Mouse (Mus musculus) macrophage (primary cell): ENCODE results near the gene Slc2a2. TPM values are rescaled to one million over a fixed set of nuclear protein-coding genes. Genes with fewer than 3 reads are reported as not detected.

Source experiments
- H3K27ac ChIP-seq: fragments of 350-480 bp; formaldehyde crosslinking; 2 replicates; pipeline ENCODE4 v1.9.0; 2021
- H3K36me3 ChIP-seq: fragments of 350-480 bp; formaldehyde crosslinking; 2 replicates; pipeline ENCODE4 v1.9.0; 2021; ENCODE audit errors: inconsistent target
- H3K4me3 ChIP-seq: fragments of 350-480 bp; formaldehyde crosslinking; 2 replicates; pipeline ENCODE4 v1.9.0; 2021; ENCODE audit errors: inconsistent target
- H3K79me2 ChIP-seq: fragments of 350-480 bp; formaldehyde crosslinking; 2 replicates; pipeline ENCODE4 v1.9.0; 2021; ENCODE audit errors: inconsistent target
- WGBS: methylation state at CpG from one replicate; pipeline ENCODE4 v1.1.7; 2026; ENCODE audit warnings: inconsistent platforms; ENCODE audit not compliant: missing documents; 5-methylcytosine and 5-hydroxymethylcytosine counted together
- polyA plus RNA-seq: library from polyadenylated mRNA; stranded (reverse); fragments of 250-400 nt; gene quantifications from 3 replicates; pipeline ENCODE4 v1.2.4, GENCODE M21; 2018; ENCODE audit warnings: inconsistent platforms

Gene Slc2a2
- polyA plus RNA-seq, 1 experiment from 2014 or later: not detected

- H3K27ac ChIP-seq: no peak overlapping the region
- WGBS: 76% methylated on average over 7 of the region's 7 CpGs
- no peaks in the 10 kb centered on the region for H3K36me3 ChIP-seq
- no peak overlapping the region for H3K4me3 ChIP-seq
- no peaks in the 10 kb centered on the region for H3K79me2 ChIP-seq
These were observed 16.4 kb downstream of the Slc2a2 start for GRCm38 (mm10) chr3:28713913-28714698.

- 77% methylated on average over 2 of the region's 2 CpGs for WGBS
- Histone ChIP-seq H3K27ac (no peak overlapping the region), H3K36me3 (no peaks in the 10 kb centered on the region), H3K4me3 (no peak overlapping the region), H3K79me2 (no peaks in the 10 kb centered on the region)
These were observed 20.8 kb downstream of the Slc2a2 start for GRCm38 (mm10) chr3:28718521-28718920.

- Histone ChIP-seq H3K27ac (no peak overlapping the region), H3K79me2 (no peaks in the 10 kb centered on the region), H3K4me3 (no peak overlapping the region), H3K36me3 (no peaks in the 10 kb centered on the region)
- WGBS: 89% methylated on average over 5 of the region's 5 CpGs
These were observed 23.5 kb downstream of the Slc2a2 start for GRCm38 (mm10) chr3:28721218-28721617.

- H3K36me3 ChIP-seq: no peaks in the 10 kb centered on the region
- no peaks in the 10 kb centered on the region for H3K79me2 ChIP-seq
- H3K27ac ChIP-seq: no peak overlapping the region
- 67% methylated on average over 7 of the region's 7 CpGs for WGBS
- H3K4me3 ChIP-seq: no peak overlapping the region
These were observed 24.1 kb downstream of the Slc2a2 start for GRCm38 (mm10) chr3:28721838-28722237.

GRCm38 (mm10) chr3:28722531-28722930 lies 24.8 kb downstream of the Slc2a2 start:
- Histone ChIP-seq H3K4me3 (no peak overlapping the region), H3K27ac (no peak overlapping the region), H3K79me2 (no peaks in the 10 kb centered on the region), H3K36me3 (no peaks in the 10 kb centered on the region)

- Histone ChIP-seq H3K4me3 (no peak overlapping the region), H3K79me2 (no peaks in the 10 kb centered on the region), H3K27ac (no peak overlapping the region), H3K36me3 (no peaks in the 10 kb centered on the region)
- 61% methylated on average over 6 of the region's 6 CpGs for WGBS
These were observed 25.8 kb downstream of the Slc2a2 start for GRCm38 (mm10) chr3:28723534-28723933.

GRCm38 (mm10) chr3:28725203-28725602 lies 27.5 kb downstream of the Slc2a2 start:
- WGBS: 95% methylated on average over 8 of the region's 13 CpGs
- Histone ChIP-seq H3K4me3 (no peak overlapping the region), H3K79me2 (no peaks in the 10 kb centered on the region), H3K27ac (no peak overlapping the region), H3K36me3 (no peaks in the 10 kb centered on the region)

- Histone ChIP-seq H3K27ac (no peak overlapping the region), H3K36me3 (no peaks in the 10 kb centered on the region), H3K4me3 (no peak overlapping the region), H3K79me2 (no peaks in the 10 kb centered on the region)
- 86% methylated on average over 7 of the region's 7 CpGs for WGBS
These were observed 28.7 kb downstream of the Slc2a2 start for GRCm38 (mm10) chr3:28726356-28726755.

GRCm38 (mm10) chr3:28734712-28735111 lies 37.0 kb downstream of the Slc2a2 start:
- WGBS: 88% methylated on average over 2 of the region's 2 CpGs
- Histone ChIP-seq H3K27ac (no peak overlapping the region), H3K4me3 (no peak overlapping the region), H3K36me3 (no peaks in the 10 kb centered on the region), H3K79me2 (no peaks in the 10 kb centered on the region)

- H3K4me3 ChIP-seq: no peak overlapping the region
- H3K36me3 ChIP-seq: no peaks in the 10 kb centered on the region
- no peaks in the 10 kb centered on the region for H3K79me2 ChIP-seq
- no peak overlapping the region for H3K27ac ChIP-seq
- 82% methylated on average over 2 of the region's 2 CpGs for WGBS
These were observed 39.3 kb downstream of the Slc2a2 start for GRCm38 (mm10) chr3:28736981-28737380.

- Histone ChIP-seq H3K36me3 (no peaks in the 10 kb centered on the region), H3K4me3 (no peak overlapping the region), H3K27ac (no peak overlapping the region), H3K79me2 (no peaks in the 10 kb centered on the region)
- 81% methylated on average over 6 of the region's 6 CpGs for WGBS
These were observed 42.6 kb downstream of the Slc2a2 start for GRCm38 (mm10) chr3:28740353-28740752.

GRCm38 (mm10) chr3:28743251-28743650 lies 45.5 kb downstream of the Slc2a2 start:
- H3K36me3 ChIP-seq: no peaks in the 10 kb centered on the region
- no peak overlapping the region for H3K4me3 ChIP-seq
- 68% methylated on average over 7 of the region's 8 CpGs for WGBS

GRCm38 (mm10) chr3:28745835-28746483 lies 48.3 kb downstream of the Slc2a2 start:
- Histone ChIP-seq H3K4me3 (no peak overlapping the region), H3K79me2 (no peaks in the 10 kb centered on the region), H3K27ac (no peak overlapping the region), H3K36me3 (no peaks in the 10 kb centered on the region)
- WGBS: 37% methylated on average over 7 of the region's 7 CpGs

More at GRCm38 (mm10) chr3:28743251-28743650, 45.5 kb downstream of the Slc2a2 start:
- H3K27ac ChIP-seq: no peak overlapping the region
- H3K79me2 ChIP-seq: no peaks in the 10 kb centered on the region

GRCm38 (mm10) chr3:28748151-28748550 lies 50.4 kb downstream of the Slc2a2 start:
- 91% methylated on average over 3 of the region's 3 CpGs for WGBS
- no peak overlapping the region for H3K4me3 ChIP-seq
- H3K36me3 ChIP-seq: no peaks in the 10 kb centered on the region
- no peaks in the 10 kb centered on the region for H3K79me2 ChIP-seq
- H3K27ac ChIP-seq: no peak overlapping the region

- Histone ChIP-seq H3K4me3 (no peak overlapping the region), H3K79me2 (no peaks in the 10 kb centered on the region), H3K36me3 (no peaks in the 10 kb centered on the region), H3K27ac (no peak overlapping the region)
These were observed 51.3 kb downstream of the Slc2a2 start for GRCm38 (mm10) chr3:28748956-28749355.
